Mouse (Mus musculus) stomach, embryonic 14.5 days (tissue): Measurements from ENCODE around the gene Ralgps1. TPM values are rescaled to one million over a fixed set of nuclear protein-coding genes. Genes with fewer than 3 reads are reported as not detected.

Source experiments
- ATAC-seq: fragments of 200-750 bp; cut with Nextera tagmentation; 2 replicates; pipeline ENCODE4 v1.8.0; 2017; ENCODE audit warnings: low read depth, moderate TSS enrichment; ENCODE audit not compliant: insufficient number of reproducible peaks, insufficient read depth, low FRiP score
- H3K27ac ChIP-seq: fragments of 300-500 bp; sonication (generic); 2 replicates; pipeline ENCODE4 v1.5.1; 2014; ENCODE audit warnings: mild to moderate bottlenecking, low read length, moderate library complexity, mixed read lengths
- H3K27me3 ChIP-seq: fragments of 300-500 bp; sonication (generic); 2 replicates; pipeline ENCODE4 v1.6.1; 2014; ENCODE audit warnings: low read length, control low read depth, mixed read lengths; ENCODE audit not compliant: control insufficient read depth, insufficient read depth
- H3K36me3 ChIP-seq: fragments of 300-500 bp; sonication (generic); 2 replicates; pipeline ENCODE4 v1.6.1; 2014; ENCODE audit warnings: mild to moderate bottlenecking, control low read depth, low read length, moderate library complexity, mixed read lengths; ENCODE audit not compliant: control insufficient read depth, insufficient read depth
- H3K4me1 ChIP-seq: fragments of 300-500 bp; sonication (generic); 2 replicates; pipeline ENCODE4 v1.6.1; 2014; ENCODE audit warnings: low read length, control low read depth, mixed read lengths; ENCODE audit not compliant: control insufficient read depth, insufficient read depth
- H3K4me2 ChIP-seq: fragments of 300-500 bp; sonication (generic); replicated peaks from 2 replicates; pipeline ENCODE4 v1.6.1; 2014; ENCODE audit warnings: low read depth, low read length, control low read depth
- H3K4me3 ChIP-seq: fragments of 300-500 bp; sonication (generic); 2 replicates; pipeline ENCODE4 v1.5.1; 2014; ENCODE audit warnings: low read depth, low read length, control low read depth
- H3K9ac ChIP-seq: fragments of 300-500 bp; sonication (generic); replicated peaks from 2 replicates; pipeline ENCODE4 v1.6.1; 2014; ENCODE audit warnings: low read depth, mild to moderate bottlenecking, control low read depth, low read length, moderate library complexity, mixed read lengths
- H3K9me3 ChIP-seq: fragments of 300-500 bp; sonication (generic); 2 replicates; pipeline ENCODE4 v1.6.1; 2016; ENCODE audit warnings: low read depth, low read length, control low read depth; ENCODE audit not compliant: control insufficient read depth
- WGBS: fragments of 180-500 bp; shearing (Covaris S2); extraction: QIAGEN DNeasy Blood & Tissue Kit; methylation state at CpG from one replicate; pipeline ENCODE4 v1.1.7; 2014; 5-methylcytosine and 5-hydroxymethylcytosine counted together
- polyA plus RNA-seq: library from polyadenylated mRNA; unstranded; fragments of >200 nt; fragmentation: Nextera tagmentation; extraction: Ambion mirVana; gene quantifications from 2 replicates; pipeline ENCODE4 v1.2.1, GENCODE M21; 2014

Gene Ralgps1
- polyA plus RNA-seq, 1 experiment from 2014 or later, result 12.4 TPM

- H3K4me1 ChIP-seq, result peaks cover 18% of the 10 kb centered on the region
- 37% methylated on average over 3 of the region's 3 CpGs for WGBS
- H3K9ac ChIP-seq, result no peak overlapping the region
- H3K27ac ChIP-seq, result peak overlapping the region; percentile 39; the same call in 1 of the 2 replicates
- H3K4me2 ChIP-seq, result no peak overlapping the region
- no peaks in the 10 kb centered on the region for H3K27me3 ChIP-seq
- no peaks in the 10 kb centered on the region; the same call in 1 of the 2 replicates for H3K36me3 ChIP-seq
- ATAC-seq, result peak; percentile 24; the same call in 1 of the 2 replicates
- no peaks in the 10 kb centered on the region for H3K9me3 ChIP-seq
- no peak overlapping the region for H3K4me3 ChIP-seq
These were observed 121.2 kb downstream of the Ralgps1 start for GRCm38 (mm10) chr2:33249922-33250633.

GRCm38 (mm10) chr2:33248549-33248948 is 122.7 kb downstream of the Ralgps1 start:
- Histone ChIP-seq H3K4me1 (peaks cover 9% of the 10 kb centered on the region), H3K27ac (no peak overlapping the region), H3K4me3 (no peak overlapping the region), H3K9ac (no peak overlapping the region), H3K27me3 (no peaks in the 10 kb centered on the region), H3K36me3 (no peaks in the 10 kb centered on the region; the same call in 1 of the 2 replicates), H3K4me2 (no peak overlapping the region), H3K9me3 (no peaks in the 10 kb centered on the region)
- no peak for ATAC-seq
- WGBS, result 88% methylated on average over 7 of the region's 7 CpGs

GRCm38 (mm10) chr2:33246841-33247240 is 124.4 kb downstream of the Ralgps1 start:
- Histone ChIP-seq H3K27me3 (no peaks in the 10 kb centered on the region), H3K9me3 (no peaks in the 10 kb centered on the region), H3K9ac (no peak overlapping the region), H3K36me3 (peaks cover 9% of the 10 kb centered on the region; the same call in 1 of the 2 replicates), H3K4me3 (no peak overlapping the region), H3K4me1 (peaks cover 7% of the 10 kb centered on the region; the same call in 1 of the 2 replicates), H3K4me2 (no peak overlapping the region), H3K27ac (no peak overlapping the region)
- ATAC-seq, result no peak
- 80% methylated on average over 5 of the region's 5 CpGs for WGBS

GRCm38 (mm10) chr2:33245350-33245749 is 125.9 kb downstream of the Ralgps1 start:
- Histone ChIP-seq H3K4me1 (peaks cover 6% of the 10 kb centered on the region; the same call in 1 of the 2 replicates), H3K36me3 (peaks cover 9% of the 10 kb centered on the region; the same call in 1 of the 2 replicates), H3K27me3 (no peaks in the 10 kb centered on the region), H3K4me2 (no peak overlapping the region), H3K27ac (no peak overlapping the region), H3K4me3 (no peak overlapping the region), H3K9me3 (no peaks in the 10 kb centered on the region), H3K9ac (no peak overlapping the region)
- no peak for ATAC-seq

GRCm38 (mm10) chr2:33244880-33245279 is 126.4 kb downstream of the Ralgps1 start:
- Histone ChIP-seq H3K9me3 (no peaks in the 10 kb centered on the region), H3K27ac (no peak overlapping the region), H3K9ac (no peak overlapping the region), H3K4me3 (no peak overlapping the region), H3K4me1 (peaks cover 3% of the 10 kb centered on the region; the same call in 1 of the 2 replicates), H3K36me3 (peaks cover 9% of the 10 kb centered on the region; the same call in 1 of the 2 replicates), H3K27me3 (no peaks in the 10 kb centered on the region), H3K4me2 (no peak overlapping the region)
- WGBS, result 76% methylated on average over 6 of the region's 6 CpGs
- no peak for ATAC-seq

- Histone ChIP-seq H3K36me3 (peaks cover 14% of the 10 kb centered on the region), H3K27me3 (no peaks in the 10 kb centered on the region), H3K4me2 (no peak overlapping the region), H3K27ac (no peak overlapping the region), H3K9ac (no peak overlapping the region), H3K4me3 (no peak overlapping the region), H3K4me1 (peaks cover 8% of the 10 kb centered on the region; the same call in 1 of the 2 replicates), H3K9me3 (no peaks in the 10 kb centered on the region)
- no peak for ATAC-seq
- WGBS, result 84% methylated on average over 6 of the region's 6 CpGs
These were observed 133.7 kb downstream of the Ralgps1 start for GRCm38 (mm10) chr2:33237581-33237980.

- no peak for ATAC-seq
- peaks cover 14% of the 10 kb centered on the region for H3K36me3 ChIP-seq
- H3K27me3 ChIP-seq, result no peaks in the 10 kb centered on the region
These were observed 136.4 kb downstream of the Ralgps1 start for GRCm38 (mm10) chr2:33234848-33235247.

GRCm38 (mm10) chr2:33233856-33234255 is 137.4 kb downstream of the Ralgps1 start:
- no peak for ATAC-seq
- H3K4me3 ChIP-seq, result no peak overlapping the region
- H3K4me2 ChIP-seq, result no peak overlapping the region
- no peaks in the 10 kb centered on the region for H3K9me3 ChIP-seq
- peaks cover 4% of the 10 kb centered on the region; the same call in 1 of the 2 replicates for H3K4me1 ChIP-seq
- H3K9ac ChIP-seq, result no peak overlapping the region
- 68% methylated on average over 5 of the region's 5 CpGs for WGBS
- H3K36me3 ChIP-seq, result peaks cover 14% of the 10 kb centered on the region
- H3K27me3 ChIP-seq, result no peaks in the 10 kb centered on the region
- no peak overlapping the region for H3K27ac ChIP-seq

More at GRCm38 (mm10) chr2:33234848-33235247, 136.4 kb downstream of the Ralgps1 start:
- no peak overlapping the region for H3K4me2 ChIP-seq
- H3K9me3 ChIP-seq, result no peaks in the 10 kb centered on the region
- H3K4me3 ChIP-seq, result no peak overlapping the region
- H3K9ac ChIP-seq, result no peak overlapping the region
- peaks cover 5% of the 10 kb centered on the region; the same call in 1 of the 2 replicates for H3K4me1 ChIP-seq
- 79% methylated on average over 4 of the region's 4 CpGs for whole genome bisulfite sequencing
- no peak overlapping the region for H3K27ac ChIP-seq
